Mouse (Mus musculus): Measurements from ENCODE around the gene Gm3248. TPM values are rescaled to one million over a fixed set of nuclear protein-coding genes. Genes with fewer than 3 reads are reported as not detected.

Gm3248 gene
- polyA plus RNA-seq, 1 experiment from 2014 or later, result 0.27 TPM

Other genes starting within 250 kb of the Gm3248 start
- gene Gm3373, start 220.2 kb downstream of the Gm3248 start, polyA plus RNA-seq (2015; fragmentation: Nextera tagmentation; extraction: Ambion mirVana), result 0.16 TPM in 1 of 2 replicates, not detected in the other
- gene Gm3383, start 153.8 kb downstream of the Gm3248 start, polyA plus RNA-seq (2015; fragmentation: Nextera tagmentation; extraction: Ambion mirVana), result 0.42 and 0.58 TPM in 2 replicates
- not detected in 2 replicates for gene Gm3424, start 131.4 kb downstream of the Gm3248 start, polyA plus RNA-seq (2015; fragmentation: Nextera tagmentation; extraction: Ambion mirVana)
- 0.09 and 0.14 TPM in 2 replicates for gene Gm8237, start 81.4 kb downstream of the Gm3248 start, polyA plus RNA-seq (2015; fragmentation: Nextera tagmentation; extraction: Ambion mirVana)
- not detected in 2 replicates for gene Gm3453, start 17.4 kb upstream of the Gm3248 start, polyA plus RNA-seq (2015; fragmentation: Nextera tagmentation; extraction: Ambion mirVana)
- gene Gm6337, start 96.5 kb upstream of the Gm3248 start, polyA plus RNA-seq (2015; fragmentation: Nextera tagmentation; extraction: Ambion mirVana), result not detected in 2 replicates
- gene Gm8206, start 132.2 kb upstream of the Gm3248 start, polyA plus RNA-seq (2015; fragmentation: Nextera tagmentation; extraction: Ambion mirVana), result 0.46 and 0.55 TPM in 2 replicates
- 1.0 and 1.5 TPM in 2 replicates for gene Gm3468, start 146.9 kb upstream of the Gm3248 start, polyA plus RNA-seq (2015; fragmentation: Nextera tagmentation; extraction: Ambion mirVana)
- gene Gm3476, start 164.1 kb upstream of the Gm3248 start, polyA plus RNA-seq (2015; fragmentation: Nextera tagmentation; extraction: Ambion mirVana), result not detected in 2 replicates

Data from kidney, embryonic 16.5 days (tissue).